Mouse (Mus musculus): Measurements from ENCODE around the gene Tspan18.

DNA sequence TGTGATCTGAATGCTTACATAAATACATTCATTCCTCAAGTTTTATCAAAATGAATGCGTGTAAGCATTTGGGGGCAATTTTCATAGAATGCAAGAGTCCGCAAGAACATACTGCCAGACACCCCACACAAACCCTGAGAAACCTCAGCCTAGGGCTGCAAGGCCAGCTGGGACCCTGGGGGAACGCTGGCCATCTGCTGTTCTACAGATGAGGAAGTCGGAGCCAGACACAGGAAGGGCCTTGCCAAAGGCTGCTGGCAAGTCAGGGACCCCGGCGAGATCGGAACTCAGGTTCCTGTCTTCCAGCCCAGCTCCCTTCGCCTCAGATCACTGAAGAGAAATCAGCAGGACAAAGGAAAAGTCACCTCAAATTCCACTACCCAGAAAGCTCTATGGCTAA, 34.6 kb upstream of the Tspan18 start:
- TF ChIP-seq POLR2A (IDR thresholded peaks at IDR 0.05; ENCODE audit: low read depth, low read length) = no peak
- no peak for TF ChIP-seq CTCF (IDR thresholded peaks at IDR 0.05; ENCODE audit: extremely low read depth, insufficient read depth, insufficient read length, insufficient replicate concordance)
